Mouse (Mus musculus) stomach, embryonic 14.5 days (tissue): ENCODE data around the gene Fads3. TPM values are rescaled to one million over a fixed set of nuclear protein-coding genes. Genes with fewer than 3 reads are reported as not detected.

Experiments
- ATAC-seq: fragments of 200-750 bp; cut with Nextera tagmentation; 2 replicates; pipeline ENCODE4 v1.8.0; 2017; ENCODE audit warnings: low read depth, moderate TSS enrichment; ENCODE audit not compliant: insufficient number of reproducible peaks, insufficient read depth, low FRiP score
- H3K27ac ChIP-seq: fragments of 300-500 bp; sonication (generic); 2 replicates; pipeline ENCODE4 v1.5.1; 2014; ENCODE audit warnings: mild to moderate bottlenecking, low read length, moderate library complexity, mixed read lengths
- H3K27me3 ChIP-seq: fragments of 300-500 bp; sonication (generic); 2 replicates; pipeline ENCODE4 v1.6.1; 2014; ENCODE audit warnings: low read length, control low read depth, mixed read lengths; ENCODE audit not compliant: control insufficient read depth, insufficient read depth
- H3K36me3 ChIP-seq: fragments of 300-500 bp; sonication (generic); 2 replicates; pipeline ENCODE4 v1.6.1; 2014; ENCODE audit warnings: mild to moderate bottlenecking, control low read depth, low read length, moderate library complexity, mixed read lengths; ENCODE audit not compliant: control insufficient read depth, insufficient read depth
- H3K4me1 ChIP-seq: fragments of 300-500 bp; sonication (generic); 2 replicates; pipeline ENCODE4 v1.6.1; 2014; ENCODE audit warnings: low read length, control low read depth, mixed read lengths; ENCODE audit not compliant: control insufficient read depth, insufficient read depth
- H3K4me2 ChIP-seq: fragments of 300-500 bp; sonication (generic); replicated peaks from 2 replicates; pipeline ENCODE4 v1.6.1; 2014; ENCODE audit warnings: low read depth, low read length, control low read depth
- H3K4me3 ChIP-seq: fragments of 300-500 bp; sonication (generic); 2 replicates; pipeline ENCODE4 v1.5.1; 2014; ENCODE audit warnings: low read depth, low read length, control low read depth
- H3K9ac ChIP-seq: fragments of 300-500 bp; sonication (generic); replicated peaks from 2 replicates; pipeline ENCODE4 v1.6.1; 2014; ENCODE audit warnings: low read depth, mild to moderate bottlenecking, control low read depth, low read length, moderate library complexity, mixed read lengths
- H3K9me3 ChIP-seq: fragments of 300-500 bp; sonication (generic); 2 replicates; pipeline ENCODE4 v1.6.1; 2016; ENCODE audit warnings: low read depth, low read length, control low read depth; ENCODE audit not compliant: control insufficient read depth
- WGBS: fragments of 180-500 bp; shearing (Covaris S2); extraction: QIAGEN DNeasy Blood & Tissue Kit; methylation state at CpG from one replicate; pipeline ENCODE4 v1.1.7; 2014; 5-methylcytosine and 5-hydroxymethylcytosine counted together
- polyA plus RNA-seq: library from polyadenylated mRNA; unstranded; fragments of >200 nt; fragmentation: Nextera tagmentation; extraction: Ambion mirVana; gene quantifications from 2 replicates; pipeline ENCODE4 v1.2.1, GENCODE M21; 2014

Gene Fads3
- polyA plus RNA-seq, 1 experiment from 2014 or later: 9.1 TPM

GRCm38 (mm10) chr19:10057486-10058351, 16.4 kb downstream of the Fads3 start:
- no peak overlapping the region for H3K4me3 ChIP-seq
- WGBS: 47% methylated on average over 11 of the region's 11 CpGs
- H3K27me3 ChIP-seq: no peaks in the 10 kb centered on the region
- no peak overlapping the region for H3K27ac ChIP-seq
- peak; percentile 4; the same call in 1 of the 2 replicates for ATAC-seq
- no peaks in the 10 kb centered on the region for H3K9me3 ChIP-seq
- H3K4me2 ChIP-seq: no peak overlapping the region
- no peaks in the 10 kb centered on the region; the same call in 1 of the 2 replicates for H3K4me1 ChIP-seq
- H3K36me3 ChIP-seq: peaks cover 21% of the 10 kb centered on the region; the same call in 1 of the 2 replicates
- no peak overlapping the region for H3K9ac ChIP-seq

- Histone ChIP-seq H3K4me3 (no peak overlapping the region), H3K4me2 (no peak overlapping the region), H3K4me1 (no peaks in the 10 kb centered on the region; the same call in 1 of the 2 replicates), H3K9me3 (no peaks in the 10 kb centered on the region), H3K36me3 (peaks cover 27% of the 10 kb centered on the region; the same call in 1 of the 2 replicates), H3K9ac (no peak overlapping the region), H3K27ac (no peak overlapping the region), H3K27me3 (no peaks in the 10 kb centered on the region)
- 77% methylated on average over 1 of the region's 1 CpGs for WGBS
- no peak for ATAC-seq
Measured at GRCm38 (mm10) chr19:10058352-10058825, 17.0 kb downstream of the Fads3 start.

- Histone ChIP-seq H3K36me3 (peaks cover 32% of the 10 kb centered on the region; the same call in 1 of the 2 replicates), H3K4me1 (no peaks in the 10 kb centered on the region; the same call in 1 of the 2 replicates), H3K27ac (no peak overlapping the region), H3K27me3 (no peaks in the 10 kb centered on the region), H3K9me3 (no peaks in the 10 kb centered on the region), H3K9ac (no peak overlapping the region), H3K4me2 (no peak overlapping the region), H3K4me3 (no peak overlapping the region)
- ATAC-seq: no peak
- 53% methylated on average over 9 of the region's 9 CpGs for WGBS
Measured at GRCm38 (mm10) chr19:10058876-10059427, 17.6 kb downstream of the Fads3 start.

- H3K27me3 ChIP-seq: no peaks in the 10 kb centered on the region
- H3K9ac ChIP-seq: no peak overlapping the region
- H3K27ac ChIP-seq: peak overlapping the region; percentile 62; the same call in 1 of the 2 replicates
- no peak overlapping the region for H3K4me3 ChIP-seq
- no peaks in the 10 kb centered on the region for H3K9me3 ChIP-seq
- 0 out of 2 replicates have a peak overlapping the region, but pooled peaks have one; percentile 7 for H3K4me2 ChIP-seq
- 32% methylated on average over 10 of the region's 10 CpGs for WGBS
- peaks cover 43% of the 10 kb centered on the region for H3K36me3 ChIP-seq
- no peaks in the 10 kb centered on the region; the same call in 1 of the 2 replicates for H3K4me1 ChIP-seq
- peak; percentile 61 for ATAC-seq
Measured at GRCm38 (mm10) chr19:10059911-10060567, 18.7 kb downstream of the Fads3 start.

GRCm38 (mm10) chr19:10060783-10061590, 19.6 kb downstream of the Fads3 start:
- H3K27ac ChIP-seq: peak overlapping the region; percentile 44; the same call in 1 of the 2 replicates
- no peak overlapping the region for H3K4me2 ChIP-seq
- peaks cover 45% of the 10 kb centered on the region for H3K36me3 ChIP-seq
- WGBS: 58% methylated on average over 8 of the region's 8 CpGs
- no peak for ATAC-seq
- no peak overlapping the region for H3K9ac ChIP-seq
- no peaks in the 10 kb centered on the region for H3K27me3 ChIP-seq
- H3K4me3 ChIP-seq: no peak overlapping the region
- H3K4me1 ChIP-seq: no peaks in the 10 kb centered on the region; the same call in 1 of the 2 replicates
- no peaks in the 10 kb centered on the region for H3K9me3 ChIP-seq

GRCm38 (mm10) chr19:10061624-10062023, 20.3 kb downstream of the Fads3 start:
- Histone ChIP-seq H3K4me3 (no peak overlapping the region), H3K9ac (no peak overlapping the region), H3K27me3 (no peaks in the 10 kb centered on the region), H3K9me3 (no peaks in the 10 kb centered on the region), H3K36me3 (peaks cover 51% of the 10 kb centered on the region), H3K4me1 (no peaks in the 10 kb centered on the region; the same call in 1 of the 2 replicates), H3K27ac (no peak overlapping the region), H3K4me2 (no peak overlapping the region)
- ATAC-seq: no peak
- 91% methylated on average over 2 of the region's 2 CpGs for WGBS

GRCm38 (mm10) chr19:10062292-10062691, 20.9 kb downstream of the Fads3 start:
- Histone ChIP-seq H3K27me3 (no peaks in the 10 kb centered on the region), H3K4me2 (no peak overlapping the region), H3K4me3 (no peak overlapping the region), H3K9me3 (no peaks in the 10 kb centered on the region), H3K9ac (no peak overlapping the region), H3K4me1 (no peaks in the 10 kb centered on the region; the same call in 1 of the 2 replicates), H3K27ac (no peak overlapping the region), H3K36me3 (peaks cover 57% of the 10 kb centered on the region)
- 84% methylated on average over 8 of the region's 8 CpGs for WGBS
- ATAC-seq: no peak
